Mouse (Mus musculus) spleen, adult 2 months (tissue): Measurements from ENCODE around the gene Capn12. TPM values are rescaled to one million over a fixed set of nuclear protein-coding genes. Genes with fewer than 3 reads are reported as not detected.

Experiments used
- DNase-seq, 2 experiments: peaks; one replicate each; pipeline versions ENCODE4 v3.0.0 to v3.0.0-alpha.2; 2012 to 2021; ENCODE audit warnings: low spot score in 2 of 2, low read depth in 1 of 2
- H3K27ac ChIP-seq: fragments of 200-500 bp; 2 replicates; pipeline ENCODE4 v1.5.1; 2012; ENCODE audit warnings: low read length, inconsistent platforms; ENCODE audit not compliant: insufficient read depth
- H3K27me3 ChIP-seq: fragments of 200-500 bp; 2 replicates; pipeline ENCODE4 v1.6.1; 2012; ENCODE audit warnings: mild to moderate bottlenecking, moderate library complexity, low read length, inconsistent platforms; ENCODE audit not compliant: control insufficient read depth, insufficient read depth
- H3K36me3 ChIP-seq: fragments of 200-500 bp; 2 replicates; pipeline ENCODE4 v1.6.1; 2012; ENCODE audit warnings: mild to moderate bottlenecking, low read length, inconsistent platforms; ENCODE audit not compliant: control insufficient read depth, insufficient read depth
- H3K4me1 ChIP-seq: fragments of 200-500 bp; 2 replicates; pipeline ENCODE4 v1.6.1; 2011; ENCODE audit warnings: inconsistent platforms; ENCODE audit not compliant: control insufficient read depth, insufficient read depth, insufficient read length
- H3K4me3 ChIP-seq: fragments of 200-500 bp; 2 replicates; pipeline ENCODE4 v1.5.1; 2011; ENCODE audit warnings: mild to moderate bottlenecking, inconsistent platforms; ENCODE audit not compliant: insufficient read depth, insufficient read length; ENCODE audit errors: extremely low read depth
- CTCF ChIP-seq: fragments of 200-500 bp; IDR thresholded peaks from 2 replicates; pipeline ENCODE4 v1.5.1; 2011; ENCODE audit warnings: mild to moderate bottlenecking, inconsistent platforms; ENCODE audit not compliant: insufficient read depth, insufficient read length, insufficient replicate concordance; ENCODE audit errors: extremely low read depth
- POLR2A ChIP-seq: fragments of 200-500 bp; IDR thresholded peaks from 2 replicates; pipeline ENCODE4 v1.6.1; 2011; ENCODE audit warnings: low read depth, low read length, inconsistent platforms
- WGBS: fragments of 180-500 bp; shearing (Covaris S2); methylation state at CpG from one replicate; pipeline ENCODE4 v1.1.7; 2018; 5-methylcytosine and 5-hydroxymethylcytosine counted together
- polyA plus RNA-seq: library from polyadenylated mRNA; depleted of rRNA; stranded (reverse); fragments of >200 nt; gene quantifications from 2 replicates; pipeline ENCODE4 v1.2.3, GENCODE M21; 2012; rRNA removed

Gene Capn12
- polyA plus RNA-seq, 1 experiment, result 0.13 TPM

DNA sequence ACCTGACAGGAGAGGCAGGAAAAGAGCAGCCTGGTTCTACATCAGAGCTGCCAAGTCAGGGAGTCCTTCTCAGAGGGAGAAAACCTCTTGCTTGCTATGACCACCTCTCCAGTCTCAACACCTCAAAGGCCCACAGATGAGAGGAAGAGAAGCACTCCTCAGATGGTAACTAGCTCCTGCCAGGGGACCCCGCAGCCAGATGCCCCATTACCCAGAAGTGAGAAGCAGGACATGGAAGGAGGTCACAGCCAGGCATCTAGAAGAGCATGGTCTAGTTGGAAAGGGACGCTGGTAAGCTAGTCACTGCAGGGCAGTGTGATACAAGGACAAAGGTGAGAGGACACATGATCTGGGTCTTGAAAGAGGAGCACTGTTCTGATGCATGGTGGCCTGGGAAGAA lies 52.6 kb downstream of the Capn12 start:
- no peak for DNase-seq
- Histone ChIP-seq H3K4me1 (peaks cover 2% of the 10 kb centered on the region; the same call in 1 of the 2 replicates), H3K36me3 (no peaks in the 10 kb centered on the region), H3K27ac (no peak overlapping the region), H3K27me3 (no peaks in the 10 kb centered on the region), H3K4me3 (no peak overlapping the region)
- TF ChIP-seq CTCF, result no peak
- no peak for TF ChIP-seq POLR2A
- WGBS, result 89% methylated on average over 2 of the region's 2 CpGs

DNA sequence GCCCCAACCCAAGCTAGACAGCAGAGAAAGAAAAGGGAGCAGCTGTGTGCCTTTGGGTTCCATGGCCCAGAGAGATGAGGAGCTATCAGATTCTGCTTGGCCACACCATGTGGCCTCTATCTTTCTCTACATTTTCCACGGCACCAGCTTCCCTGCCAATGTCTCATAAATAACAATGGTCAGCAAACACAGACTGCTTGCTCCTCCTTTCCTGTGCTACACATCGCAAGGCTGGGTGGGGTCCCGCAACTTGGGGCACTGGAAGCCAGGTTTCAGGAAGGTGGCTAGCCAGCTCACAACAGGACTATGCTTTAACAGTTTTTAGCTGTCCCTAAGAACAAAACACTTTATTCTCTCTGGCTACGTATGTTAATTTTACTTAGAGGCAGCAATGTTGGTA lies 55.6 kb downstream of the Capn12 start:
- 80% methylated on average over 4 of the region's 4 CpGs for WGBS
- peaks cover 2% of the 10 kb centered on the region; the same call in 1 of the 2 replicates for H3K4me1 ChIP-seq

DNA sequence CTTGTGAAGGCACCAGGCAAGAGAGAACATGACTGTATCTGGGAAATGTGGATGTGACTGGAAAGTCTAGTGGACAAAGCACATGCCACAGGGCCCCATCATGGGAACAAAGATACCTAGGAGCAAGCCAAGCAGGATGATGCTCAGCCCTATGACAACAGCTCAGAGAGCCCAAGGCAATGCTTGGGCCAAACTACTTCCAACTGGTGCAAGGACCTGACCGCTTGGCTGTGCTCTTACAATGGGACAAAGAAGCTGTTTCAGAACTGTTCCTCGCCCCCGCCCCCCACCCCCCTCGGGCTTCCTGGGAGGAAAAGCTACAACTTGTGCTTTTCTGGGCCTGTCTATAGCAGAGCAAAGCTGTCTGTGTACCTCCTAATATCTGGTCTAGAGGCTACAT lies 57.4 kb downstream of the Capn12 start:
- TF ChIP-seq CTCF (no peak), POLR2A (no peak)
- Histone ChIP-seq H3K27me3 (no peaks in the 10 kb centered on the region), H3K27ac (no peak overlapping the region), H3K4me1 (no peaks in the 10 kb centered on the region), H3K36me3 (peaks cover 5% of the 10 kb centered on the region; the same call in 1 of the 2 replicates), H3K4me3 (no peak overlapping the region)
- WGBS, result 72% methylated on average over 4 of the region's 4 CpGs
- DNase-seq, result no peak

More for the DNA sequence above, 55.6 kb downstream of the Capn12 start:
- peaks cover 3% of the 10 kb centered on the region; the same call in 1 of the 2 replicates for H3K36me3 ChIP-seq
- TF ChIP-seq POLR2A, result no peak
- no peak for TF ChIP-seq CTCF
- no peak overlapping the region for H3K27ac ChIP-seq
- H3K4me3 ChIP-seq, result no peak overlapping the region
- H3K27me3 ChIP-seq, result no peaks in the 10 kb centered on the region
- DNase-seq, result no peak

DNA sequence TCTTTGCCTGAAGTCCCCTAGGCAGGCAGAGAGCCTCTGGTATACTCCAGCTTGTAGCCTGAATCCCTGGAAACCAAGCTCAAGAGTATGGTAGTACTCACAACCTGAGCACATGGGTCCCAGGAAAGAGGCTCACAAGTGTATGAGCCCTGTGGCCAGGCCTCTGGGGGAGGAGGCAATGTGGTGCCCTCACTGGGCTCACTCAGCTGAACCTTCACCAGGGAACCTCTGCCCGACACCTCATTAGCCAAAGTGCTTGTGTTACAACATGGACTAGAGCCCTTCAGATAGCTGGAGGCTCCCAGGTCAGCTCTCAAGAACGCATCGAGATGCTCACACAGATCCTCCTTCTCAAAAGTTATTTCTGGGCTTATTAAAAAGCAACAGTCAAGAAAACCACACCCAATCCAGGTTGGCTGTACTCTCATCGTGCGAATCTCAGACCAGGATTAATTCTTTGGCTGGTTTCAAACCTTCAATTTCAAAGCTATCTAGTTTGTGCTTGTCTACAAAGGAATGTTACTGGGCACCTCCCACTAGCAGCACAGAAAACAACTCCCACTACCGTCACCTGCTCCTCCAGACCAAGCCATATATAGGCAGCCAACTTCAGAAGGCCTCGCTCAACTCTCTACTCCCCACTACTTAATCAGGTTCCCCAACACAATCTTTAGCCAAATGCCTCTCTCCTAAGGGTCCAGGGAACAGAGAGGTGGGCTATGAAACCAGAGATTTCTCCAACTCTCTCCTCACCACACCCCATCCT lies 58.4 kb downstream of the Capn12 start:
- H3K4me1 ChIP-seq, result no peaks in the 10 kb centered on the region
- WGBS, result 87% methylated on average over 7 of the region's 7 CpGs
- peaks cover 5% of the 10 kb centered on the region; the same call in 1 of the 2 replicates for H3K36me3 ChIP-seq
- TF ChIP-seq CTCF (no peak), POLR2A (no peak)
- no peak overlapping the region for H3K4me3 ChIP-seq
- peak overlapping the region; percentile 23; the same call in 1 of the 2 replicates for H3K27ac ChIP-seq
- H3K27me3 ChIP-seq, result no peaks in the 10 kb centered on the region
- no peak for DNase-seq

DNA sequence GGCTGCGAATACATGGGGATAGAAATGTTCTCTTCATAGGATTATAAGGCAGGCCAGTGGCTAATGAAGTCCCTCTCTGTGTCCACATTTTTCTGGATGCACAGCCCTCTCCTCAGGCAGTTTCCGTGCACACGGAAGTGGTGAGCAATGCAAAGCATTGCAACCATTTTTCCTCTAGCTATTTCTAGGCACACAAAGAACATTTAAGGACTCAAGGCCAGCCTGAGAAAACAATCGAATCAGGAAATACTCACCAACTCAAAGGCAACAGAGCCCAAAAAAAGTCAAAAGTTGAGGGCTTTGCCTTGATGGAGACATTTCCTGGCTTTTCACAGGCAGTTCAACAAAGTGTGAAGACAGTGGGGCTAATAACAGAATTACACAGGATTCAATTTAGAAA lies 59.9 kb downstream of the Capn12 start:
- 90% methylated on average over 4 of the region's 4 CpGs for WGBS
- Histone ChIP-seq H3K4me3 (no peak overlapping the region), H3K27me3 (no peaks in the 10 kb centered on the region), H3K27ac (peak overlapping the region; percentile 34), H3K4me1 (peaks cover 7% of the 10 kb centered on the region), H3K36me3 (peaks cover 5% of the 10 kb centered on the region; the same call in 1 of the 2 replicates)
- TF ChIP-seq CTCF (no peak), POLR2A (no peak)
- no peak for DNase-seq

DNA sequence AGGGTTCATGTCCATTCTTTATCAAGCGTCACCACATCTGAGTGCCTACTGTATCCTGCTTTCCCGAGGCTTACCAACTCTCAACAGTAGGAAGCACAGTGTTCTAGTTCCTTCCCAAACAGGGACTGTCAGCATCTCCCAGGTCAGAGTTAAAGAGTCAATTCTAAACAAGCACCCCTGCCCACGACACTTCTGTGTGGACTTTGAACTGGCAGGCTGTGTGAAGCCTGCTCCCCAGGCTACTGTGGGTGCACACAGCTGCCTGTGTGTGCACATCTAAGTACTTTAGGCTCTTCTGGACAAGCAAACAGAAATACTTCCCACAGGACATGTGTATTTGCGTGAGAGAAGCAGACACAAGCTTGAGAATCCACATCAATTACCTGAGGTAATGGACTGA lies 60.3 kb downstream of the Capn12 start:
- WGBS, result 80% methylated on average over 4 of the region's 4 CpGs
- no peak for DNase-seq
- no peak overlapping the region for H3K4me3 ChIP-seq

More for the DNA sequence above, 60.3 kb downstream of the Capn12 start:
- Histone ChIP-seq H3K4me1 (peaks cover 11% of the 10 kb centered on the region), H3K27ac (peak overlapping the region; percentile 34; the same call in 1 of the 2 replicates), H3K27me3 (no peaks in the 10 kb centered on the region), H3K36me3 (peaks cover 5% of the 10 kb centered on the region; the same call in 1 of the 2 replicates)
- TF ChIP-seq CTCF (no peak), POLR2A (no peak)

Other genes with a start within 250 kb of the Capn12 start
- gene Fbxo27, start 188.6 kb upstream of the Capn12 start, polyA plus RNA-seq, result 3.7 and 4.7 TPM in 2 replicates
- gene Fbxo17, start 164.6 kb upstream of the Capn12 start, polyA plus RNA-seq, result 5.9 and 7.6 TPM in 2 replicates
- 34.5 and 41.9 TPM in 2 replicates for gene Mrps12, start 139.6 kb upstream of the Capn12 start, polyA plus RNA-seq
- 21.5 and 28.8 TPM in 2 replicates for gene Sars2, start 139.4 kb upstream of the Capn12 start, polyA plus RNA-seq
- not detected in 2 replicates for gene Ccer2, start 125.2 kb upstream of the Capn12 start, polyA plus RNA-seq
- 48.4 and 53.3 TPM in 2 replicates for gene Sirt2, start 114.7 kb upstream of the Capn12 start, polyA plus RNA-seq
- gene Nfkbib, start 113.9 kb upstream of the Capn12 start, polyA plus RNA-seq, result 51.1 and 67.9 TPM in 2 replicates
- 35.4 and 36.4 TPM in 2 replicates for gene Rinl, start 92.5 kb upstream of the Capn12 start, polyA plus RNA-seq
- gene Hnrnpl, start 72.9 kb upstream of the Capn12 start, polyA plus RNA-seq, result 189 and 209 TPM in 2 replicates
- 101 and 108 TPM in 2 replicates for gene Ech1, start 56.2 kb upstream of the Capn12 start, polyA plus RNA-seq
- 11.6 and 13.3 TPM in 2 replicates for gene Lgals4, start 47.6 kb upstream of the Capn12 start, polyA plus RNA-seq
- 0.34 and 0.48 TPM in 2 replicates for gene Lgals7, start 17.6 kb upstream of the Capn12 start, polyA plus RNA-seq
- gene Actn4, start 80.9 kb downstream of the Capn12 start, polyA plus RNA-seq, result 156 and 192 TPM in 2 replicates
- 218 and 234 TPM in 2 replicates for gene Eif3k, start 100.4 kb downstream of the Capn12 start, polyA plus RNA-seq
- 174 and 236 TPM in 2 replicates for gene Map4k1, start 100.6 kb downstream of the Capn12 start, polyA plus RNA-seq
- 0.27 TPM in 2 replicates for gene Ryr1, start 243.8 kb downstream of the Capn12 start, polyA plus RNA-seq